Mouse (Mus musculus) liver, postnatal 0 days (tissue): ENCODE measurements around the gene Timm29. TPM values are rescaled to one million over a fixed set of nuclear protein-coding genes. Genes with fewer than 3 reads are reported as not detected.
A peak's percentile ranks its signal among the peaks of the same experiment; 100 is the strongest.

Experiments used
- ATAC-seq: fragments of 200-750 bp; cut with Nextera tagmentation; 2 replicates; pipeline ENCODE4 v1.8.0; 2017; ENCODE audit warnings: mild to moderate bottlenecking, moderate library complexity
- DNase-seq: peaks from one replicate; pipeline ENCODE4 v3.0.0-alpha.2; 2016
- H3K27ac ChIP-seq: fragments of 300-500 bp; sonication (generic); 2 replicates; pipeline ENCODE4 v1.5.1; 2014; ENCODE audit warnings: antibody characterized with exemption, moderate library complexity, mild to moderate bottlenecking, low read depth
- H3K27me3 ChIP-seq: fragments of 300-500 bp; sonication (generic); 2 replicates; pipeline ENCODE4 v1.6.1; 2014; ENCODE audit warnings: low read length, control low read depth, mixed read lengths; ENCODE audit not compliant: insufficient read depth
- H3K36me3 ChIP-seq: fragments of 300-500 bp; sonication (generic); replicated peaks from 2 replicates; pipeline ENCODE4 v1.6.1; 2014; ENCODE audit warnings: mild to moderate bottlenecking, control low read depth, low read length, moderate library complexity, mixed read lengths; ENCODE audit not compliant: insufficient read depth
- H3K4me1 ChIP-seq: fragments of 300-500 bp; sonication (generic); 2 replicates; pipeline ENCODE4 v1.6.1; 2014; ENCODE audit warnings: antibody characterized with exemption, mild to moderate bottlenecking, control low read depth; ENCODE audit not compliant: insufficient read depth
- H3K4me2 ChIP-seq: fragments of 300-500 bp; sonication (generic); 2 replicates; pipeline ENCODE4 v1.6.1; 2014; ENCODE audit warnings: low read depth, mild to moderate bottlenecking, low read length, moderate library complexity, mixed read lengths
- H3K4me3 ChIP-seq: fragments of 300-500 bp; sonication (generic); 2 replicates; pipeline ENCODE4 v1.5.1; 2014; ENCODE audit warnings: low read depth, low read length
- H3K9ac ChIP-seq: fragments of 300-500 bp; sonication (generic); replicated peaks from 2 replicates; pipeline ENCODE4 v1.6.1; 2014; ENCODE audit warnings: mild to moderate bottlenecking, moderate library complexity
- H3K9me3 ChIP-seq: fragments of 300-500 bp; sonication (generic); 2 replicates; pipeline ENCODE4 v1.6.1; 2016; ENCODE audit warnings: mild to moderate bottlenecking, control low read depth, low read length, mixed read lengths
- CTCF ChIP-seq: sonication (generic); IDR thresholded peaks from 2 replicates; pipeline ENCODE4 v1.5.1; 2016; ENCODE audit warnings: antibody characterized with exemption, low read depth
- EP300 ChIP-seq: IDR thresholded peaks from 2 replicates; pipeline ENCODE4 v1.6.1; 2016; ENCODE audit warnings: antibody characterized with exemption, low read depth, mild to moderate bottlenecking
- WGBS: fragments of 180-500 bp; shearing (Covaris S2); extraction: QIAGEN DNeasy Blood & Tissue Kit; methylation state at CpG from one replicate; pipeline ENCODE4 v1.1.7; 2014; ENCODE audit not compliant: insufficient replicate concordance; 5-methylcytosine and 5-hydroxymethylcytosine counted together
- polyA plus RNA-seq: library from polyadenylated mRNA; unstranded; fragments of >200 nt; fragmentation: Nextera tagmentation; extraction: Ambion mirVana; gene quantifications from 2 replicates; pipeline ENCODE4 v1.2.1, GENCODE M21; 2015

Timm29 gene
- polyA plus RNA-seq, 1 experiment from 2014 or later: 12.5 TPM

DNA sequence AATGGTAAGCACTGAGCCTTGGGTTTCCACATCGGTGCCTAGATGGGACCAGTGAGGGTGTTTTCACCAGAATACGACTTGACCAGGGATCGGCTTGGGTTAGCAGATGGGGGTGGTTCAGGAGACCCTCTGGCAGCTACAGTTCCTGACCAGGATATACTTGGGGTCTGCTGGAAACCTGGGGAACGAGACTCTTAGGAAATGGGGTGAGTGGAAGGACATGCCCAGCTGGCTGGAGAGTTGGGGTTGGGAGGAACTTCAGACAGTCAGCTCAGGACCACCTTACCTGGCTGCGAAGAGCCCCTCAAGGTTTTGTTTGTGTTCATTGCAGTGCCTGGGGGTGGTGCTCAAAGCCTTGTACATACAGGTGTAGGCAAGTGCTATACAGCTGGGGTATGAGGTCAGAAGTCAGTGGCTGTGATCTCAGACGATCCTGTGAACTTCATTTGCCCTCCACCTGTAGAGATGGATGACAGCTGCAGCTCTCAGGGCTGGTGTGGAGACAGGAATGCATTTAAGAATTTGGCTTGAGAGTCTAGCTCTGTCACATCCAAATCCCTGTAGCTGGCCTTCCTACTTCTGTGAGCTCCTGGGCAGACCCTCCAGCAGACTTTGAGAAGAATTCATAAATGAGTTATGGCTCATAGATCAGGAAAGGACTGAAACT, 38.8 kb upstream of the Timm29 start:
- Histone ChIP-seq H3K27me3 (no peaks in the 10 kb centered on the region), H3K4me3 (no peak overlapping the region), H3K9me3 (no peaks in the 10 kb centered on the region), H3K9ac (no peak overlapping the region), H3K4me2 (no peak overlapping the region), H3K27ac (no peak overlapping the region), H3K4me1 (peaks cover 34% of the 10 kb centered on the region), H3K36me3 (peaks cover 13% of the 10 kb centered on the region)
- 85% methylated on average over 6 of the region's 6 CpGs for WGBS
- DNase-seq: no peak
- TF ChIP-seq EP300 (no peak), CTCF (no peak)
- no peak for ATAC-seq

GRCm38 (mm10) chr9:21555198-21555742, 37.3 kb upstream of the Timm29 start:
- no peak for DNase-seq
- 0 out of 2 replicates have a peak overlapping the region, but pooled peaks have one; percentile 9 for H3K4me2 ChIP-seq
- peaks cover 8% of the 10 kb centered on the region for H3K36me3 ChIP-seq
- ATAC-seq: peak; percentile 36
- no peaks in the 10 kb centered on the region for H3K9me3 ChIP-seq
- H3K9ac ChIP-seq: no peak overlapping the region
- H3K4me3 ChIP-seq: no peak overlapping the region
- no peaks in the 10 kb centered on the region for H3K27me3 ChIP-seq
- TF ChIP-seq CTCF (peak; percentile 27), EP300 (no peak)
- peak overlapping the region; percentile 50; the same call in 1 of the 2 replicates for H3K27ac ChIP-seq
- WGBS: 77% methylated on average over 6 of the region's 6 CpGs
- peaks cover 37% of the 10 kb centered on the region for H3K4me1 ChIP-seq

DNA sequence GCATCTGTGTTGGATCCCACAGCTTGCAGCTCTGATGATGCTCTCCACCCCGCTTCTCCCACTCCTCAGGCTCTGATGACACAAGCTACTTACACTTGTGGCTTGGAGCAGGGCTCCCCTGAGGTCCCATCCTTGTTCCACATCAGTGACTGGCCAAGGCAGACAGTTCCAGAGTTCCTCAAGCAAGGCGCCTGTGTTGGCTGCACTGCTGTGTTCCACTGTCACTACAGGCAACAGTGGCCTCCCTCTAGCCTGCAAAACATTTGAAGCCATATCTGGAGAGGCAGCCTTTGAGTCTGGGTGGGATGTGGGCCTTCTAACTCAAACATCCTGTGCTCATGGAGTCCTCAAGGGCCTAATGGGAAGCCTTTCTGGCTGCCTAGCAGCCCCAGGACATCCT, 35.5 kb upstream of the Timm29 start:
- peak overlapping the region; percentile 89 for H3K27ac ChIP-seq
- WGBS: 86% methylated on average over 2 of the region's 2 CpGs

DNA sequence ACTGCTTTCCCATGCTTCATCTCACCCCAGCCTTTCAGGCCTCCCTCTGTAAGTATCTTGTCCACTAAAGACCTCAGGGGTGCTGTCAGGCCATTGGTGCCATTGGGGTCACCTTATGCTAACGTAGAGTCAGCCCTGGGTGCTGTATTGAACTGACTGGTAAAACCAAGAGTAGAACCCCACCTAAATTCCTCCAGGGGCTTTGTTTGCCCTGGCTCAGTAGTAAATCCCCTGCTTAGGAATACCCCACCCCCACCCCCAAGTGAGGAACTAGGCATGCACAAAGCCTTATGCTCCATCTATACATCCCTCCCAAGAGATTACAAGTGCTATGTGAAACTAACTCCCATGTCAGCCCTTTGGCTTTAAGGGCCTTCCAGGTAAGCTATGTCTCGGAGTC, 35.0 kb upstream of the Timm29 start:
- H3K9ac ChIP-seq: peak overlapping the region; percentile 46; the same call in 1 of the 2 replicates
- TF ChIP-seq CTCF (no peak), EP300 (no peak)

More for the DNA sequence above, 35.5 kb upstream of the Timm29 start:
- Histone ChIP-seq H3K27me3 (no peaks in the 10 kb centered on the region), H3K4me2 (no peak overlapping the region), H3K9me3 (no peaks in the 10 kb centered on the region), H3K36me3 (peaks cover 8% of the 10 kb centered on the region), H3K4me3 (no peak overlapping the region), H3K4me1 (peaks cover 37% of the 10 kb centered on the region), H3K9ac (no peak overlapping the region)
- DNase-seq (no peak), ATAC-seq (no peak)
- no peak for TF ChIP-seq CTCF
- no peak for TF ChIP-seq EP300

DNA sequence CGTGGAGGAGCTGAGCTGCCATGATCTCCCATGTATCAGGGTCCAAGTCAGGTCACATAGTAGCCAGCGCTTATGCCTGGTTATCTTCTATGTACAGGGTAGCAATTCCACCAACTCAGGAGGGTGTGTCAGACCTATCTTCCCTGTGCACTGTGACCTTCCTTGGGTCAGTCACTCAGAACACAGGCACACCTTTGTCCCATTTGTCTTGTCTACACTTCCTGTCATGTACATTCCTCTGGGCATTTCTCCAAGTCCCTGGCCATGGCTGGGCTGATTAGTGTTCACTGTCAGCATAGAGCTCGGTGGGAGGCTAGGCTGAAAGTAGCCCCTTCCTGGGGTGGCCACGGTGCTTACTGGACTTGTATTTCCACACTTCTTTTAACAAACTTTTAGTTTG, 34.2 kb upstream of the Timm29 start:
- Histone ChIP-seq H3K36me3 (peaks cover 8% of the 10 kb centered on the region), H3K27ac (peak overlapping the region; percentile 89), H3K9ac (peak overlapping the region; percentile 46; the same call in 1 of the 2 replicates), H3K4me2 (peak overlapping the region; percentile 52), H3K4me3 (no peak overlapping the region), H3K27me3 (no peaks in the 10 kb centered on the region), H3K9me3 (no peaks in the 10 kb centered on the region), H3K4me1 (peaks cover 37% of the 10 kb centered on the region)
- 51% methylated on average over 4 of the region's 4 CpGs for WGBS
- no peak for TF ChIP-seq CTCF
- TF ChIP-seq EP300: peak; percentile 98
- ATAC-seq (peak; percentile 98), DNase-seq (peak; percentile 70)

More for the DNA sequence above, 35.0 kb upstream of the Timm29 start:
- Histone ChIP-seq H3K4me1 (peaks cover 37% of the 10 kb centered on the region), H3K27me3 (no peaks in the 10 kb centered on the region), H3K36me3 (peaks cover 8% of the 10 kb centered on the region), H3K4me3 (no peak overlapping the region), H3K27ac (peak overlapping the region; percentile 89), H3K9me3 (no peaks in the 10 kb centered on the region), H3K4me2 (peak overlapping the region; percentile 52)
- DNase-seq: no peak
- ATAC-seq: no peak
- 88% methylated on average over 2 of the region's 2 CpGs for WGBS

DNA sequence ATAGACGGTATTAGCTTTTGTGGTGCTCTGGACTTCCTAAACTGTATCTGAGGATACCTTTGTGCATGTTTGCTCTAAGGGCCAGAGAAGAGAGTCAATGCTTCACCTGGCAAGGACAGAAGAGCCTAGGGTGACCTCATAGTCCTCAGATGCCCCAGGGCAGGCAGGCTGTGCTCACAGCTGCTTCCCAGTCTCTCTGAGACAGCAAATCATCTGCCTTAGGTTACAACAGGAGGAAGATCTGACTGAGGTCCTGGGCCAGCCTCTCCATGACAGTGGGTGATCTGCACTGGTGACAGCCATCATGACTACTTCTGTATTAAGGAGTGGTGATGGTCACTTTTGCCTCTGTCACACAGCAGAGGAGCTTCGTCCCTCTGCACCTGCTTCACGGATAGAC, 33.4 kb upstream of the Timm29 start:
- H3K27ac ChIP-seq: peak overlapping the region; percentile 89
- H3K4me2 ChIP-seq: peak overlapping the region; percentile 52
- peaks cover 37% of the 10 kb centered on the region for H3K4me1 ChIP-seq
- H3K27me3 ChIP-seq: no peaks in the 10 kb centered on the region
- no peak for ATAC-seq
- WGBS: 94% methylated on average over 3 of the region's 3 CpGs
- H3K4me3 ChIP-seq: no peak overlapping the region
- TF ChIP-seq EP300 (no peak), CTCF (no peak)
- DNase-seq: no peak
- H3K36me3 ChIP-seq: peaks cover 8% of the 10 kb centered on the region
- H3K9ac ChIP-seq: peak overlapping the region; percentile 44; the same call in 1 of the 2 replicates
- H3K9me3 ChIP-seq: no peaks in the 10 kb centered on the region
